Mouse (Mus musculus) cortical plate, adult 2 months (tissue): ENCODE measurements around the gene Odf3l1.

Source experiments
- CTCF ChIP-seq: fragments of 200-500 bp; IDR thresholded peaks from 2 replicates; pipeline ENCODE4 v1.5.1; 2011; ENCODE audit warnings: mild to moderate bottlenecking, control low read depth, low read length; ENCODE audit not compliant: insufficient read depth; ENCODE audit errors: extremely low read depth
- POLR2A ChIP-seq: fragments of 200-500 bp; IDR thresholded peaks from 2 replicates; pipeline ENCODE4 v1.6.1; 2011; ENCODE audit warnings: mild to moderate bottlenecking, low read length, control low read depth; ENCODE audit not compliant: insufficient read depth; ENCODE audit errors: extremely low read depth

- TF ChIP-seq CTCF (no peak), POLR2A (no peak)
Measured at GRCm38 (mm10) chr9:56869552-56869951, 5.1 kb upstream of the Odf3l1 start.
